Mouse (Mus musculus): ENCODE measurements around the gene Ccdc8. TPM values are rescaled to one million over a fixed set of nuclear protein-coding genes. Genes with fewer than 3 reads are reported as not detected.

Ccdc8 gene
- total and polyA plus RNA-seq, 3 experiments, result 0.11 TPM; not detected in 2

DNA sequence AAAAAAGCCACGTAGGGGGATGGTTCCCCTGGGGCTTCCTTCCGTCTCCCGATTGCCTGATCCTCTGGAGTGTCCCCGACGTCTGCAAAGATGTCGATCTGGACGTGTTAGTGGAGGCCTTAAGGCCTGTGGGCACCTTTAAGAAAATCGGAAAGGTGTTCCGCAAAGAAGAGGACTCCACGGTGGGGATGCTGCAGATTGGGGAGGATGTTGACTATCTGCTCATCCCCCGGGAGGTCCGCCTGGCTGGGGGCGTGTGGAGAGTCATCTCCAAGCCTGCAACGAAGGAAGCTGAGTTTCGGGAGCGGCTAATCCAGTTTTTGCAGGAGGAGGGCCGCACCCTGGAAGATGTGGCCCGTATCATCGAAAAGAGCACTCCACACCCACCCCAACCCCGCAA, 1.9 kb downstream of the Ccdc8 start:
- Histone ChIP-seq H3K27me3 (ENCODE audit: control insufficient read depth in 1 of 2, insufficient read depth in 2 of 2, low read length in 2 of 2) (no peaks in the 10 kb centered on the region), H3K9me3 (replicated peaks; ENCODE audit: insufficient read depth, low read length) (no peaks in the 10 kb centered on the region), H3K4me3 (ENCODE audit: control insufficient read depth in 1 of 2, insufficient read depth in 1 of 2, low read depth in 2 of 2, low read length in 2 of 2) (no peak overlapping the region), H3K27ac (ENCODE audit: control insufficient read depth, low read depth, low read length) (no peak overlapping the region), H3K4me1 (ENCODE audit: control insufficient read depth in 1 of 2, insufficient read depth in 2 of 2, low read length in 2 of 2) (peaks cover 8 to 14% of the 10 kb centered on the region in 2 experiments), H3K79me2 (ENCODE audit: control insufficient read depth, insufficient read depth, low read length, poor library complexity) (no peaks in the 10 kb centered on the region), H3K36me3 (ENCODE audit: control insufficient read depth in 1 of 2, insufficient read depth in 2 of 2, low read length in 2 of 2) (peaks cover 0 to 14% of the 10 kb centered on the region in 2 experiments; a peak in 2 of 4 replicates), H3K9ac (ENCODE audit: control insufficient read depth, low read depth, low read length, poor library complexity, severe bottlenecking) (no peak overlapping the region)
- TF ChIP-seq ZMIZ1 (IDR thresholded peaks at IDR 0.05; ENCODE audit: low read depth, low read length) (no peak), GABPA (IDR thresholded peaks at IDR 0.05; ENCODE audit: low read depth, low read length) (no peak), HCFC1 (IDR thresholded peaks at IDR 0.05; ENCODE audit: low read depth, low read length) (no peak), ETS1 (IDR thresholded peaks at IDR 0.05; ENCODE audit: low read depth, low read length) (no peak), MAX (IDR thresholded peaks at IDR 0.05; ENCODE audit: low read length) (no peak), ZC3H11A (IDR thresholded peaks at IDR 0.05; ENCODE audit: low read depth, low read length) (no peak), RAD21 (IDR thresholded peaks at IDR 0.05; ENCODE audit: low read depth, low read length) (no peak), TAL1 (IDR thresholded peaks at IDR 0.05; ENCODE audit: low read length) (no peak), ZKSCAN1 (IDR thresholded peaks at IDR 0.05; ENCODE audit: low read depth, low read length) (no peak)
- no peak for DNase-seq (ENCODE audit: low read depth, low spot score)

GRCm38 (mm10) chr7:16995345-16995744, 2.8 kb downstream of the Ccdc8 start:
- no peak overlapping the region for H3K4me3 ChIP-seq (ENCODE audit: control insufficient read depth in 1 of 2, insufficient read depth in 1 of 2, low read depth in 2 of 2, low read length in 2 of 2)
- TF ChIP-seq JUND (IDR thresholded peaks at IDR 0.05; ENCODE audit: low read depth, low read length) (no peak), USF2 (IDR thresholded peaks at IDR 0.05; ENCODE audit: borderline replicate concordance in 1 of 2, insufficient read depth in 1 of 2, low read depth in 1 of 2, low read length in 2 of 2) (no peak), MEF2A (IDR thresholded peaks at IDR 0.05; ENCODE audit: extremely low read depth, insufficient replicate concordance, low read depth, low read length, poor library complexity, severe bottlenecking) (no peak), EP300 (IDR thresholded peaks at IDR 0.05; ENCODE audit: low read depth in 1 of 2, low read length in 2 of 2) (no peak), MAZ (IDR thresholded peaks at IDR 0.05; ENCODE audit: low read depth, low read length) (no peak), MYB (IDR thresholded peaks at IDR 0.05; ENCODE audit: low read depth, low read length) (no peak), POLR2A (IDR thresholded peaks at IDR 0.05; ENCODE audit: control insufficient read depth in 1 of 2, insufficient read depth in 1 of 2, low read depth in 1 of 2, low read length in 2 of 2, poor library complexity in 1 of 2) (no peak), RCOR1 (IDR thresholded peaks at IDR 0.05; ENCODE audit: low read depth, low read length) (no peak), POLR2AphosphoS2 (IDR thresholded peaks at IDR 0.05; ENCODE audit: low read length) (no peak), NRF1 (IDR thresholded peaks at IDR 0.05; ENCODE audit: insufficient read depth, low read depth, low read length, poor library complexity, severe bottlenecking) (no peak), KAT2A (conservative IDR thresholded peaks at IDR 0.05; ENCODE audit: low read depth, low read length) (no peak), CHD2 (IDR thresholded peaks at IDR 0.05; ENCODE audit: low read length) (no peak), ZMIZ1 (IDR thresholded peaks at IDR 0.05; ENCODE audit: low read depth, low read length) (no peak), GABPA (IDR thresholded peaks at IDR 0.05; ENCODE audit: low read depth, low read length) (no peak), BHLHE40 (IDR thresholded peaks at IDR 0.05; ENCODE audit: borderline replicate concordance, low read depth, low read length) (no peak), ETS1 (IDR thresholded peaks at IDR 0.05; ENCODE audit: low read depth, low read length) (no peak), MAFK (IDR thresholded peaks at IDR 0.05; ENCODE audit: borderline replicate concordance, low read depth, low read length) (no peak), RAD21 (IDR thresholded peaks at IDR 0.05; ENCODE audit: low read depth, low read length) (no peak), TAL1 (IDR thresholded peaks at IDR 0.05; ENCODE audit: low read length) (no peak), UBTF (IDR thresholded peaks at IDR 0.05; ENCODE audit: borderline replicate concordance, insufficient read depth, low read depth, low read length) (no peak)
- peaks cover 10% of the 10 kb centered on the region in 2 experiments for H3K4me1 ChIP-seq (ENCODE audit: control insufficient read depth in 1 of 2, insufficient read depth in 2 of 2, low read length in 2 of 2)
- peaks cover 0 to 11% of the 10 kb centered on the region in 2 experiments; a peak in 2 of 4 replicates for H3K36me3 ChIP-seq (ENCODE audit: control insufficient read depth in 1 of 2, insufficient read depth in 2 of 2, low read length in 2 of 2)
- H3K79me2 ChIP-seq (ENCODE audit: control insufficient read depth, insufficient read depth, low read length, poor library complexity), result no peaks in the 10 kb centered on the region
- no peaks in the 10 kb centered on the region for H3K9me3 ChIP-seq (replicated peaks; ENCODE audit: insufficient read depth, low read length)
- H3K27ac ChIP-seq (ENCODE audit: control insufficient read depth, low read depth, low read length), result no peak overlapping the region
- no peak for DNase-seq (ENCODE audit: low read depth, low spot score)
- no peak overlapping the region for H3K9ac ChIP-seq (ENCODE audit: control insufficient read depth, low read depth, low read length, poor library complexity, severe bottlenecking)
- H3K27me3 ChIP-seq (ENCODE audit: control insufficient read depth in 1 of 2, insufficient read depth in 2 of 2, low read length in 2 of 2), result no peaks in the 10 kb centered on the region
